Mouse (Mus musculus) heart, postnatal 0 days (tissue): Measurements from ENCODE around the gene Slc26a11.

Experiments used
- CTCF ChIP-seq: IDR thresholded peaks from 2 replicates; pipeline ENCODE4 v1.5.1; 2016; ENCODE audit warnings: antibody characterized with exemption, control low read depth, low read depth
- EP300 ChIP-seq: IDR thresholded peaks from 2 replicates; pipeline ENCODE4 v1.6.1; 2016; ENCODE audit warnings: antibody characterized with exemption, low read depth

DNA sequence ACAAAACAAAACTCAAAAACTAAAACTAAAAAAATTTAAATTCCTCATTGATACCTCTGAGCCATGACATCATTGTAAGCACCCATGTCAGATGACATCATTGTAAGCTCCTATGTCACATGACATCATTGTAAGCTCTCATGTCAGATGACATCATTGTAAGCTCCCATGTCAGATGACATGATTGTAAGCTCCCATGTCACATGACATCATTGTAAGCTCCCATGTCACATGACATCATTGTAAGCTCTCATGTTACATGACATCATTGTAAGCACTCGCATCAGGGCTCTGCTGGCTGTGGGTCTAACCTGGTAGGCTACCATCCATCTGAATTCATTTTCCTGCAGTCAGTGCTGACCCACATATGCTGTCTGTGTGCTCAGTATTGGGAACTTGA lies 23.2 kb downstream of the Slc26a11 start:
- TF ChIP-seq CTCF (no peak), EP300 (no peak)
